Mouse (Mus musculus) G1E (cell line): ENCODE results near the gene Per3. TPM values are rescaled to one million over a fixed set of nuclear protein-coding genes. Genes with fewer than 3 reads are reported as not detected.

Experiments
- ATAC-seq: 2 replicates; pipeline ENCODE4 v1.8.0; 2016; ENCODE audit warnings: mild to moderate bottlenecking; ENCODE audit not compliant: insufficient number of reproducible peaks, poor library complexity, low FRiP score, severe bottlenecking; ENCODE audit errors: extremely low read depth
- DNase-seq: peaks from one replicate; pipeline ENCODE4 v3.0.0; 2012; ENCODE audit warnings: low spot score
- H3K27me3 ChIP-seq: 2 replicates; pipeline ENCODE4 v1.6.1; 2012; ENCODE audit warnings: mild to moderate bottlenecking, low read length, inconsistent platforms; ENCODE audit not compliant: insufficient read depth
- H3K36me3 ChIP-seq: replicated peaks from 2 replicates; pipeline ENCODE3; 2012; ENCODE audit warnings: mild to moderate bottlenecking, inconsistent platforms
- H3K4me1 ChIP-seq: 2 replicates; pipeline ENCODE4 v1.6.1; 2012; ENCODE audit warnings: low read depth, low read length, inconsistent platforms, mixed read lengths; ENCODE audit not compliant: insufficient read depth
- H3K4me3 ChIP-seq: 2 replicates; pipeline ENCODE4 v1.5.1; 2012; ENCODE audit warnings: low read depth, mild to moderate bottlenecking, inconsistent platforms, low read length, moderate library complexity, mixed read lengths
- H3K9me3 ChIP-seq: replicated peaks from 2 replicates; pipeline ENCODE4 v1.6.1; 2012; ENCODE audit warnings: inconsistent platforms
- CTCF ChIP-seq: IDR thresholded peaks from 2 replicates; pipeline ENCODE4 v1.5.1; 2012; ENCODE audit warnings: low read depth, low read length, inconsistent platforms, mixed read lengths
- GATA1 ChIP-seq: IDR thresholded peaks from 2 replicates; pipeline ENCODE4 v1.6.1; 2012; ENCODE audit warnings: borderline replicate concordance, low read length, inconsistent platforms, mixed read lengths
- GATA2 ChIP-seq: IDR thresholded peaks from 2 replicates; pipeline ENCODE4 v1.6.1; 2012; ENCODE audit warnings: low read depth, low read length, inconsistent platforms, borderline replicate concordance
- POLR2AphosphoS5 ChIP-seq: IDR thresholded peaks from 2 replicates; pipeline ENCODE4 v1.6.1; 2012; ENCODE audit warnings: low read depth, low read length, inconsistent platforms; ENCODE audit not compliant: insufficient replicate concordance
- TAL1 ChIP-seq: conservative IDR thresholded peaks from 2 replicates; pipeline ENCODE4 v1.6.1; 2012; ENCODE audit warnings: low read depth, low read length, inconsistent platforms, mixed read lengths
- polyA plus RNA-seq: library from polyadenylated mRNA; stranded (reverse); fragments of >175 nt; gene quantifications from 2 replicates; pipeline ENCODE4 v1.2.3, GENCODE M21; 2012
- total RNA-seq, 2 experiments: library from RNA; stranded (forward) in 1 of 2; stranded (reverse) in 1 of 2; fragments of 200-1000 nt in 1 of 2; fragments of >200 nt in 1 of 2; fragmentation: Nextera tagmentation in 1 of 2; gene quantifications; 2 replicates each; pipeline ENCODE4 v1.2.3; 2014 to 2017

The Per3 gene
- total and polyA plus RNA-seq, 3 experiments, result 1.6 to 8.3 (median 3.3) TPM

- no peaks in the 10 kb centered on the region for H3K36me3 ChIP-seq
- H3K4me1 ChIP-seq, result no peaks in the 10 kb centered on the region
- no peak overlapping the region for H3K4me3 ChIP-seq
- H3K9me3 ChIP-seq, result peaks cover 31% of the 10 kb centered on the region
- ATAC-seq, result no peak
- no peak for DNase-seq
- TF ChIP-seq TAL1 (no peak), POLR2AphosphoS5 (no peak), CTCF (no peak), GATA1 (no peak), GATA2 (no peak)
- H3K27me3 ChIP-seq, result no peaks in the 10 kb centered on the region
Measured at GRCm38 (mm10) chr4:151081355-151081754, 36.9 kb upstream of the Per3 start.

GRCm38 (mm10) chr4:151074817-151075216 lies 30.4 kb upstream of the Per3 start:
- peaks cover 3% of the 10 kb centered on the region for H3K9me3 ChIP-seq
- TF ChIP-seq CTCF (no peak), GATA2 (no peak), GATA1 (no peak), TAL1 (no peak), POLR2AphosphoS5 (no peak)
- no peaks in the 10 kb centered on the region for H3K36me3 ChIP-seq
- no peaks in the 10 kb centered on the region for H3K4me1 ChIP-seq
- ATAC-seq (no peak), DNase-seq (no peak)
- peaks cover 2% of the 10 kb centered on the region; the same call in 1 of the 2 replicates for H3K27me3 ChIP-seq
- H3K4me3 ChIP-seq, result no peak overlapping the region

- Histone ChIP-seq H3K36me3 (no peaks in the 10 kb centered on the region), H3K4me1 (no peaks in the 10 kb centered on the region), H3K4me3 (no peak overlapping the region), H3K9me3 (no peaks in the 10 kb centered on the region), H3K27me3 (peaks cover 2% of the 10 kb centered on the region; the same call in 1 of the 2 replicates)
- ATAC-seq, result peak; percentile 28; the same call in 1 of the 2 replicates
- DNase-seq, result peak; percentile 16
- no peak for TF ChIP-seq POLR2AphosphoS5
- peak; percentile 47 for TF ChIP-seq CTCF
Measured at GRCm38 (mm10) chr4:151073108-151073744, 28.8 kb upstream of the Per3 start.

- ATAC-seq (no peak), DNase-seq (no peak)
- H3K36me3 ChIP-seq, result no peaks in the 10 kb centered on the region
- H3K4me1 ChIP-seq, result no peaks in the 10 kb centered on the region
- H3K27me3 ChIP-seq, result peaks cover 2% of the 10 kb centered on the region; the same call in 1 of the 2 replicates
- no peak overlapping the region for H3K4me3 ChIP-seq
- no peaks in the 10 kb centered on the region for H3K9me3 ChIP-seq
- no peak for TF ChIP-seq POLR2AphosphoS5
- TF ChIP-seq GATA2, result no peak
- TF ChIP-seq CTCF, result no peak
- no peak for TF ChIP-seq TAL1
- TF ChIP-seq GATA1, result no peak
Measured at GRCm38 (mm10) chr4:151070962-151071361, 26.5 kb upstream of the Per3 start.

GRCm38 (mm10) chr4:151068751-151069150 lies 24.3 kb upstream of the Per3 start:
- TF ChIP-seq GATA1, result no peak
- no peak for TF ChIP-seq CTCF
- no peak for TF ChIP-seq GATA2
- TF ChIP-seq TAL1, result no peak
- TF ChIP-seq POLR2AphosphoS5, result no peak
- no peaks in the 10 kb centered on the region for H3K36me3 ChIP-seq
- ATAC-seq, result no peak

GRCm38 (mm10) chr4:151059566-151059965 lies 15.1 kb upstream of the Per3 start:
- ATAC-seq (no peak), DNase-seq (no peak)
- Histone ChIP-seq H3K27me3 (peaks cover 2% of the 10 kb centered on the region; the same call in 1 of the 2 replicates), H3K4me3 (no peak overlapping the region), H3K9me3 (peaks cover 22% of the 10 kb centered on the region), H3K4me1 (peaks cover 12% of the 10 kb centered on the region), H3K36me3 (peaks cover 15% of the 10 kb centered on the region)
- no peak for TF ChIP-seq GATA1
- no peak for TF ChIP-seq GATA2

More at GRCm38 (mm10) chr4:151068751-151069150, 24.3 kb upstream of the Per3 start:
- Histone ChIP-seq H3K4me3 (no peak overlapping the region), H3K9me3 (no peaks in the 10 kb centered on the region), H3K27me3 (no peaks in the 10 kb centered on the region), H3K4me1 (no peaks in the 10 kb centered on the region)
- DNase-seq, result no peak

- no peak overlapping the region for H3K4me3 ChIP-seq
- H3K27me3 ChIP-seq, result peaks cover 2% of the 10 kb centered on the region; the same call in 1 of the 2 replicates
Measured at GRCm38 (mm10) chr4:151058634-151059033, 14.2 kb upstream of the Per3 start.

More at GRCm38 (mm10) chr4:151058634-151059033, 14.2 kb upstream of the Per3 start:
- Histone ChIP-seq H3K9me3 (peaks cover 22% of the 10 kb centered on the region), H3K36me3 (peaks cover 21% of the 10 kb centered on the region), H3K4me1 (peaks cover 13% of the 10 kb centered on the region)
- ATAC-seq, result no peak
- no peak for TF ChIP-seq POLR2AphosphoS5
- TF ChIP-seq CTCF, result no peak
- TF ChIP-seq GATA1, result no peak
- TF ChIP-seq TAL1, result no peak
- TF ChIP-seq GATA2, result no peak
- DNase-seq, result no peak
